Mouse (Mus musculus) limb, embryonic 12.5 days (tissue): ENCODE results near the gene Gm29609. TPM values are rescaled to one million over a fixed set of nuclear protein-coding genes. Genes with fewer than 3 reads are reported as not detected.

ENCODE experiments used
- ATAC-seq: fragments of 200-750 bp; cut with Nextera tagmentation; 2 replicates; pipeline ENCODE4 v1.8.0; 2017; ENCODE audit warnings: low read depth, moderate TSS enrichment; ENCODE audit not compliant: insufficient number of reproducible peaks, insufficient read depth, low FRiP score, low TSS enrichment
- H3K27ac ChIP-seq: fragments of 300-500 bp; sonication (generic); 2 replicates; pipeline ENCODE4 v1.5.1; 2016; ENCODE audit warnings: mild to moderate bottlenecking, moderate library complexity
- H3K27me3 ChIP-seq: fragments of 300-500 bp; sonication (generic); 2 replicates; pipeline ENCODE4 v1.6.1; 2016; ENCODE audit warnings: mild to moderate bottlenecking, moderate library complexity
- H3K36me3 ChIP-seq: fragments of 300-500 bp; sonication (generic); 2 replicates; pipeline ENCODE4 v1.6.1; 2016; ENCODE audit warnings: mild to moderate bottlenecking, moderate library complexity
- H3K4me1 ChIP-seq: fragments of 300-500 bp; sonication (generic); replicated peaks from 2 replicates; pipeline ENCODE4 v1.6.1; 2016
- H3K4me2 ChIP-seq: fragments of 300-500 bp; sonication (generic); 2 replicates; pipeline ENCODE4 v1.6.1; 2016; ENCODE audit warnings: mild to moderate bottlenecking, moderate library complexity
- H3K4me3 ChIP-seq: fragments of 300-500 bp; sonication (generic); replicated peaks from 2 replicates; pipeline ENCODE4 v1.5.1; 2016; ENCODE audit warnings: mild to moderate bottlenecking
- H3K9ac ChIP-seq: fragments of 300-500 bp; sonication (generic); replicated peaks from 2 replicates; pipeline ENCODE4 v1.6.1; 2016; ENCODE audit warnings: mild to moderate bottlenecking, moderate library complexity
- H3K9me3 ChIP-seq: fragments of 300-500 bp; sonication (generic); 2 replicates; pipeline ENCODE4 v1.6.1; 2016; ENCODE audit warnings: mild to moderate bottlenecking, moderate library complexity
- WGBS: fragments of 180-500 bp; shearing (Covaris S2); methylation state at CpG from one replicate; pipeline ENCODE4 v1.1.7; 2016; 5-methylcytosine and 5-hydroxymethylcytosine counted together
- polyA plus RNA-seq: library from polyadenylated mRNA; unstranded; fragments of >200 nt; fragmentation: Nextera tagmentation; extraction: Ambion mirVana; gene quantifications from 2 replicates; pipeline ENCODE4 v1.2.1, GENCODE M21; 2016

Gene Gm29609
- polyA plus RNA-seq, 1 experiment from 2014 or later = 0.80 TPM

DNA sequence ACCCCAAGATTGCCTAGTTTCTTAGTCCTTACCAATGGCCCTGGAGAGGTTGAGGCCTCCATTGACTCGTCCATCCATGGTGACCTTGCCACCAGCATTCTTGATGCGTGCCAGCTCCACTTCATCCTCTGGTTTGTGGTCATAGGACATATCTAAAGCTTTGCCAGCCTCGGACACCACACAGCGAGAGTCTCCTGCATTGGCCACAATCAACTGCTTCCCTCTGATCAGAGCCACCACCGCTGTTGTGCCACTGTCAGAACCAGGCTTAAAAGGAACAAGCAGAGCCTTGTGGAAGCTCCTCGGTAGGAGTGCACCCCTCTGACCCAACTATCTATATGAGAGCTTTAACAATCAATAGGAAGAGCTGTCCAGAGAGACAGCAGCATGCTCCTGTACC, 24.7 kb upstream of the Gm29609 start:
- Histone ChIP-seq H3K9me3 (peaks cover 5% of the 10 kb centered on the region), H3K4me2 (no peak overlapping the region), H3K4me1 (peaks cover 17% of the 10 kb centered on the region), H3K27ac (no peak overlapping the region), H3K9ac (no peak overlapping the region), H3K36me3 (peaks cover 72% of the 10 kb centered on the region), H3K4me3 (no peak overlapping the region), H3K27me3 (no peaks in the 10 kb centered on the region)
- 94% methylated on average over 6 of the region's 6 CpGs for WGBS
- ATAC-seq = no peak

GRCm38 (mm10) chr5:31203866-31204265, 24.2 kb upstream of the Gm29609 start:
- ATAC-seq = no peak
- peaks cover 78% of the 10 kb centered on the region for H3K36me3 ChIP-seq
- WGBS = 96% methylated on average over 2 of the region's 2 CpGs
- H3K4me3 ChIP-seq = no peak overlapping the region
- H3K27ac ChIP-seq = no peak overlapping the region
- peaks cover 5% of the 10 kb centered on the region for H3K9me3 ChIP-seq
- no peak overlapping the region for H3K4me2 ChIP-seq
- H3K4me1 ChIP-seq = peaks cover 17% of the 10 kb centered on the region
- H3K27me3 ChIP-seq = no peaks in the 10 kb centered on the region
- H3K9ac ChIP-seq = no peak overlapping the region

DNA sequence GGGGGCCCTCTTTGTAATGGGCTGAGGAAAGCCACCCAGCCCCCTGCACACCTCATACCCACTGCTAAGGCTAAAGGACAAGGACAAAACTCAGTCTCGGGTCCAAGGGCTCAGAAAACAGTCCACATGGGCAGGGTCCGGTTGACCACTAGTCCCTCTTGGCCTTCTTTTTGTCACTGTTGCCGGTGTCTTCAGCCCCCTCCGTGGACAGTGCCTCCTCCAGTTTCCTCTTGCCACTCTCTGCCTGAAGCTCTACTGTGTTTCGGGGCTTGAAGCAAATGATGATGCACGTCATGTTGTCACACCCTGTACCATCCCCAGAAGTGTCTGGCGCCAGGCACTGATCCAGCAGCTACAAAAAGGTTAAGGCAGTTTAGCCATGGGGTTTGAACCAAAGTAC, 23.2 kb upstream of the Gm29609 start:
- H3K9me3 ChIP-seq = peaks cover 5% of the 10 kb centered on the region
- H3K27me3 ChIP-seq = no peaks in the 10 kb centered on the region
- 0 out of 2 replicates have a peak, but pooled peaks have one; percentile 7 for ATAC-seq
- H3K4me2 ChIP-seq = peak overlapping the region; percentile 84
- H3K36me3 ChIP-seq = peaks cover 79% of the 10 kb centered on the region
- 88% methylated on average over 7 of the region's 7 CpGs for WGBS
- H3K4me3 ChIP-seq = peak overlapping the region; percentile 84
- H3K9ac ChIP-seq = peak overlapping the region; percentile 56; the same call in 1 of the 2 replicates
- no peak overlapping the region for H3K27ac ChIP-seq
- peaks cover 17% of the 10 kb centered on the region for H3K4me1 ChIP-seq

DNA sequence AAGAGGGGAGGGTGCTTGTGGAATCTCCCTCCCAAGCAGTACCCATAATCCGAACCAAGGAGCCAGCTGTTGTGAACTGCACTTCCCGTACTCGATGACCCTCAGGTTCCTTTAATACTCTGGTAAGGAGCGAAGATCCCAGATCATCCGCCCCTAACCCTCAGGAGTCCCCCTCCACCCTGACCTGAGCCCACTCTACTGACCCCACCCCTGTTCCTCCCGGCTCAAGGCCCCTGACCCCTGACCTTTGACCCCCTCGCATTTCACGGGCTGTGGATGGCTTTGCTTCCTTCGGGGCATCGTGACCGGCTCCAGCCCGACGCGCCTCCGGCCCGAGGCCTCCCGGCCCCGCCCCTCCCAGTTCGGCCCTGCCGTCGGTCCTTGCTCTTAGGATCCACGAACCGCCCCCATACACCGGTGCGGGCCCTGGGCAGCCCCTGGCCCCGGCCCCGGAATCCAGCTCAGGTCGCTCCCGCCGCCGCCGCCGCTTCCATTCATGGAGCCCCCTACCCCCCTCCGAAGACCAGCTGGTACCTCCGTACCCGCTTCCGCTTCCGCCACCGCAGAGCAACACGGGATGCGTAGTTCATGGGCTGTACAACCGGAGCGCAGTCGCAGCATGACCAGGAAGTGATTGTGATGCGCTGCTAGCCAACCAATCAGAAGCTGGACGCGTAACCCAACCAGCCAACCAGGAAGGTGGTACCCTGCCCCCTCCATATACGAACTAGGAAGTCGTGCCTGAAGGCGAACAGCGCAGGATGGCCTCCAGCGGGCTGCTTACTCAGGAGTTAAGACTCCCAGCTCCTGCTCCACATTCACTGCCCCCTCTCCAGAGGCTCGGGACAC, 22.3 kb upstream of the Gm29609 start, which contains the start of gene Zfp513:
Gene Zfp513, minus strand, starts transcription at position 562 of the 849 bp plus-strand sequence.
- Histone ChIP-seq H3K36me3 (peaks cover 79% of the 10 kb centered on the region), H3K9ac (peak within 1 kb of the TSS; percentile 84), H3K4me1 (peaks cover 17% of the 10 kb centered on the region), H3K4me2 (peak within 1 kb of the TSS; percentile 84), H3K4me3 (peak within 1 kb of the TSS; percentile 84), H3K27me3 (no peaks in the 10 kb centered on the region), H3K9me3 (peaks cover 5% of the 10 kb centered on the region), H3K27ac (peak within 1 kb of the TSS; percentile 83)
- ATAC-seq = peak; percentile 92
- under 1% methylated on average over 53 of the region's 53 CpGs for WGBS

GRCm38 (mm10) chr5:31201042-31201741, 21.5 kb upstream of the Gm29609 start:
- H3K4me1 ChIP-seq = peaks cover 17% of the 10 kb centered on the region
- ATAC-seq = no peak
- 20% methylated on average over 13 of the region's 13 CpGs for WGBS
- peak overlapping the region; percentile 84 for H3K9ac ChIP-seq
- H3K27me3 ChIP-seq = no peaks in the 10 kb centered on the region
- peak overlapping the region; percentile 79 for H3K27ac ChIP-seq
- H3K4me2 ChIP-seq = peak overlapping the region; percentile 84
- H3K36me3 ChIP-seq = peaks cover 83% of the 10 kb centered on the region
- peak overlapping the region; percentile 84 for H3K4me3 ChIP-seq
- H3K9me3 ChIP-seq = peaks cover 5% of the 10 kb centered on the region

DNA sequence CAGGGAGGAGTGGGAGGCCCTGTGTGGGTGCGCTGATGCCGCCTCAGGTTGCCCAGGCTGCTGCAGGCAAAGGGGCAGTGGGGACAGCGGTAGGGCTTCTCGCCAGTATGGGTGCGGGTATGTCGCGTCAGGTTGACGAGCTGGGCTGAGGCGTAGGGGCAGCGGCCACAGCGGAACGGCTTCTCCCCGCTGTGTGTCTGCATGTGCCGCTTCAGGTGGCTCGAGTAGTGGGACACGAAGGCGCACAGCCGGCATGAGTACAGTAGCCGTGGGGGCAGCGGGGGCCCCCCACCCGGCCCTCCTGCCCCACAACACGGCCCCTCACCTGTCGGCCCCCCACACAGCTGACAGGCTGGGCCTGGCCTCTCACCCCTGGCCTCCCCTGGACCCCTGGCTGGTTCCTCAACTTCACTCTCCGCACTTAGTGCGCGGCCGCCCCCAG, 20.6 kb upstream of the Gm29609 start:
- Histone ChIP-seq H3K4me2 (peak overlapping the region; percentile 84), H3K9me3 (peaks cover 5% of the 10 kb centered on the region), H3K9ac (no peak overlapping the region), H3K36me3 (peaks cover 83% of the 10 kb centered on the region), H3K4me1 (peaks cover 17% of the 10 kb centered on the region), H3K4me3 (peak overlapping the region; percentile 84; the same call in 1 of the 2 replicates), H3K27ac (no peak overlapping the region), H3K27me3 (no peaks in the 10 kb centered on the region)
- WGBS = 89% methylated on average over 27 of the region's 27 CpGs
- ATAC-seq = 0 out of 2 replicates have a peak, but pooled peaks have one; percentile 2

DNA sequence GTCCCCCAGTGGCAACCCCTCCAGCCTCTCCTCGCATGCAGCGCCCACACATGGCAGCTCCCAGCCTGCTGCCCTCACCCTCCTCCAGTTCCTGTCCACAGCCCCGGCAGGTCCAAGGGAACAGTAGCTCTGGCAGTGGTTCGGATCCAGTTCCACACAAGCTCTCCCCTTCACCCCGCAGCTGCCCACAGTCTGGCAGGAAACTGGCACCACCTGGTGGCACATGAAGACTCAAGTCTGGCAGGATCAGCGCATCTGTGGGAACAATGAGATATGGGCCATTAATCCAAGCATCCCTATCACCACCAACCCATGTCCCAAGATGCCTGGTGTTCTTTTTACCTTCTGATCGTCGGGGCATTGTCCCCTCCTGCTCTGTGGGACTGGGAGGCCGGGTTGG, 20.2 kb upstream of the Gm29609 start:
- no peak for ATAC-seq
- Histone ChIP-seq H3K9ac (no peak overlapping the region), H3K4me3 (0 out of 2 replicates have a peak overlapping the region, but pooled peaks have one; percentile 84), H3K9me3 (peaks cover 5% of the 10 kb centered on the region), H3K27ac (no peak overlapping the region), H3K4me1 (peaks cover 17% of the 10 kb centered on the region), H3K4me2 (no peak overlapping the region), H3K27me3 (no peaks in the 10 kb centered on the region), H3K36me3 (peaks cover 83% of the 10 kb centered on the region)
- WGBS = 90% methylated on average over 9 of the region's 9 CpGs

DNA sequence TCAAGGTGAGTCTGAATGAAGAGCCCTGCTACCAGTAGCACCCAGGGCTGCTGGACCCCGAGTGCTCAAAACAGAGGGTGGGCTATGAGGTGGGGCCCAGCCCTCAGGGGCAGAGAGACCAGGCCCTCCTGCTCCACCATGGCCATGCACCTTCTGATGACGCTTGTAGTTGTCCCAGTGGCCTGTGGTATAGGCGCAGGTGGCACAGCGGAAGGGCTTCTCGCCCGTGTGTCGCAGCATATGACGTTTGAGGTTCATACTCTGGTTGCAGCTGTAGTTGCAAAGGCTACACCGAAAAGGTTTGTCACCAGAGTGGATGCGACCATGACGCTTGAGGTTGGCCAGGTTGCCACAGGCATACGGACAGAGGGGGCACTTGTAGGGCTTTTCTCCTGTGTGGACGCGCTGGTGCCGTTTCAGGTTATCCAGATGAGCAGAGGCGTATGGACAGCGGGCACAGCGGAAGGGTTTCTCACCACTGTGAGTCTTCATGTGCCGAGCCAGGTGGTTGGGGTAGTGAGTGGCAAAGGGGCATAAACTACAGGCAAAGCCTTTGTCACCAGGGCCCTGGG, 19.7 kb upstream of the Gm29609 start:
- Histone ChIP-seq H3K27me3 (no peaks in the 10 kb centered on the region), H3K36me3 (peaks cover 83% of the 10 kb centered on the region), H3K4me2 (no peak overlapping the region), H3K4me3 (0 out of 2 replicates have a peak overlapping the region, but pooled peaks have one; percentile 84), H3K27ac (no peak overlapping the region), H3K9ac (no peak overlapping the region), H3K9me3 (peaks cover 5% of the 10 kb centered on the region), H3K4me1 (peaks cover 19% of the 10 kb centered on the region)
- 91% methylated on average over 19 of the region's 19 CpGs for WGBS
- ATAC-seq = no peak

- peaks cover 5% of the 10 kb centered on the region for H3K9me3 ChIP-seq
- peaks cover 26% of the 10 kb centered on the region for H3K4me1 ChIP-seq
- WGBS = 83% methylated on average over 5 of the region's 5 CpGs
- H3K36me3 ChIP-seq = peaks cover 77% of the 10 kb centered on the region
- H3K4me3 ChIP-seq = no peak overlapping the region
- H3K27me3 ChIP-seq = no peaks in the 10 kb centered on the region
- H3K9ac ChIP-seq = no peak overlapping the region
- no peak overlapping the region for H3K27ac ChIP-seq
- ATAC-seq = no peak
- no peak overlapping the region for H3K4me2 ChIP-seq
These were observed 19.1 kb upstream of the Gm29609 start for GRCm38 (mm10) chr5:31198616-31199320.

GRCm38 (mm10) chr5:31198170-31198569, 18.5 kb upstream of the Gm29609 start:
- ATAC-seq = no peak
- Histone ChIP-seq H3K27me3 (no peaks in the 10 kb centered on the region), H3K36me3 (peaks cover 72% of the 10 kb centered on the region), H3K27ac (no peak overlapping the region), H3K4me2 (no peak overlapping the region), H3K4me1 (peaks cover 26% of the 10 kb centered on the region), H3K4me3 (no peak overlapping the region), H3K9me3 (peaks cover 5% of the 10 kb centered on the region), H3K9ac (no peak overlapping the region)
- 84% methylated on average over 9 of the region's 9 CpGs for WGBS
